Mouse (Mus musculus) liver (tissue): ENCODE data around the gene Ftl1.

Source experiments
- DNase-seq: peaks from one replicate; pipeline ENCODE4 v3.0.0-alpha.2; 2020; ENCODE audit warnings: mixed read lengths

Gene Ftl1

DNA sequence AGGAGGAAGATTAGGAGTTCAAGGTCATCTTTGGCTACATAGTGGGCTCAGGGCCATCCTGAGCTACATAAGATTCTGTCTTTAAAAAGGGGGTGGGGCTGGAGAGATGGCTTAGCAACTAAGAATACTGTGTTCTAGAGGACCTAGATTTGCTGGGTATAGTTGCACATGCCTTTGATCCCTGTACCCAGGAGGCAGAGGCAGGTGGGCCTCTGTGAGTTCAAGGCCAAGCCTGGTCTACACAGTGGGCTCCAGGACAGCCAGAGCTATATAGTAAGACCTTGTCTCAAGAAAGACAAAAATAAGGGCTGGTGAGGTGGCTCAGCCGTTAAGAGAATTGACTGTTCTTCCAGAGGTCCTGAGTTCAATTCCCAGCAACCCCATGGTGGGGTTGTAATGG is 9.7 kb downstream of the Ftl1 start:
- DNase-seq, result no peak

GRCm38 (mm10) chr7:45447325-45447990 is 12.2 kb downstream of the Ftl1 start:
- DNase-seq, result peak; percentile 52

- DNase-seq, result no peak
These were observed 13.1 kb downstream of the Ftl1 start for GRCm38 (mm10) chr7:45446589-45446988.

GRCm38 (mm10) chr7:45443526-45444420 is 15.9 kb downstream of the Ftl1 start:
- no peak for DNase-seq

GRCm38 (mm10) chr7:45437521-45438276 is 22.0 kb downstream of the Ftl1 start, which contains the start of gene Ruvbl2:
Ruvbl2 (minus strand) TSS chr7:45438096.
- peak; percentile 33 for DNase-seq

GRCm38 (mm10) chr7:45437046-45437445 is 22.6 kb downstream of the Ftl1 start:
- no peak for DNase-seq

- DNase-seq, result no peak
These were observed 23.2 kb downstream of the Ftl1 start for GRCm38 (mm10) chr7:45436444-45436843.

GRCm38 (mm10) chr7:45435038-45435437 is 24.6 kb downstream of the Ftl1 start:
- no peak for DNase-seq

DNA sequence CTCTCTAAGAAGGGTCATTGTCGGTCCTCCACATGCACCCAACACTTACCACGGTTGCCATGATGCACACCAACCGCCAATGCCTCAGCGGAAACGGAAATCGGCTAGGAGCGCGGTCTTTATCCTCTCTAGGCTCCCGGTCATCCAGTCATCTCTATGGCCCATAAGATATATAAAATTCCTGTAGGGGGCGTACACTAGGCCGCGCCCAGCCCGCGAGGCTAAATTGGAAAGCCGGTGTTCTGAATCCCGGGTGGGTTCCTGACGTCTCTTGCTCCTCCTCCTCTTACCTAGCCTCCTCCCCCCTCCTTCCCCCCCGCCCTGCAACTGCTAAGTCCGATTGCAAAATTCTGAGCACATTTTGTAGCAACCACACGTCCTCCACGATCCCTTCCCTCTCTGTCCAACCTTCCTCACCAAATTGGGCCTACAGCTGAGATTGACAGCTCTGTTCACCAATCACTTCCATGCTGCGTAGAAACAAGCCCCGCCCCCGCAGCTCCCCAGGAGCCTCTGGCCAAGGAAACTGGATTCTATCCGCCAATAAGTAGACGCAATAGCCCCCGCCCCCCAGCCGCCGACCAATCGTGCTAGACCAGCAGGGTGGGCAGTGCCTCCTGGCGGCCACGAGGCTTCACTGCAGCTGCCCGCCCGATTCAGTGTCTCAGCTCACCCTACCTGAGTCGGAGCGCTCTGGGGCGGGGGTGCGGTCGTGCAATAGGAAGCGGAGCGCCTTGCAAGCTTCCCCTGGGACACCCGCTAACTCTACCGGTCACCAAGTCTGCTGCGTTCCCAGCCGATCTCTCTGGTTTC is 25.3 kb downstream of the Ftl1 start, which contains the start of gene Gys1:
Gene Gys1 (plus strand): TSS at position 642 of the 813 bp plus-strand sequence.
- peak; percentile 100 for DNase-seq

DNA sequence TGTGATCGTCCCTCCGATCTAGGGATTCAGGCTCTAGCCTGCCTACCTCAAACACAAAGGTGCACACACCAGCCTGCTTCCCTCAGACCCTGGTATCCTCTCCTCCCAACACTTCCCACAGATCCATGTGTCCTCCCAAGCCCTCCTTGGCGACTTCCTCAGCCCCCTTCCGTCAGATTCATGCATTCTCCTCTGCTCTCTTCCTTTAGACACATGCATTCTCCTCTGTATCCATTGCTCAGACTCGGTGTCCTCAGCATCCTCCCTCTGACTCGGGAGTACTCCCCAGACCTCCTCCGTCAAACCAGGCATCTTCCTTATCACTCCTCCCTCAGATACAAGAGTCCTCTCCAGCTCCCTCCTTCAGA is 25.9 kb downstream of the Ftl1 start:
- no peak for DNase-seq

GRCm38 (mm10) chr7:45426556-45426955 is 33.1 kb downstream of the Ftl1 start:
- no peak for DNase-seq

- DNase-seq, result no peak
These were observed 38.5 kb downstream of the Ftl1 start for GRCm38 (mm10) chr7:45421194-45421593.

- no peak for DNase-seq
These were observed 39.1 kb downstream of the Ftl1 start, which contains the start of gene Lhb for GRCm38 (mm10) chr7:45420615-45420919. Lhb (plus strand) TSS chr7:45420820.

DNA sequence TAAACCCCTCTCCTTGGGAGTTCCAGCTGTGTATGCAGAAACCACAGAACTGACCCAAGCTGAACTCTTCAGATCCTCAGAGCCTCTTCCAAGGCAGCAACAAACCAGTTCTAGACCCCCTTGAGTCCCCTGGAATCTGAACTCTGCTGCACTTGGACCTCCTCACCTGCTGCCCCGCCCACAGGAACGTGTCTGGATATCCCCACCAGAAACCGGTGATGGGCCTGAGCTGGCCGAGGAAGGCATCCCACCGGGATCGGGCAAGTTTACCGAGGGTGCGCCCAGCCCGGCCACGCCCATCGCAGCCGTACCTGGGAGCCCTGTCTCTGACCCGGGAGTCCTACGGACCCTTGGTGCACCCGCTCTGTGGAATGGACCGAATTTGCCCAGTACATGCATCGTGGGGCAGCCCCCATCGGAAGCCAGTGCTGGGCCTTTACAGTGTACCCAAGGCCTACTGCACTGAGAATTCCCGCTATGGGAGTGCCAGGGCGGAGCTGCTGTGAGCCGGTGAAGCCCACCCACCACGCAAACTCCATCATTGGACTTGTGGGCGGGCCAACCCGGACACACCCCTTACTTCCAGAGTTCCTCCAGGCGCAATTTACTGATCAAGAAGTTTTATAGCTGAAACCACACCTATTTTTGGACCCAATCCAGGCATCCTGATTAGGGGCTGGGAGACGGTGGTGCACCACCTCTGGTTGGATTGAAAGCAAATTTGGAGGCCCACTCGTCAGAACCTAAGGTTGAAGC is 39.6 kb downstream of the Ftl1 start:
- no peak for DNase-seq

DNA sequence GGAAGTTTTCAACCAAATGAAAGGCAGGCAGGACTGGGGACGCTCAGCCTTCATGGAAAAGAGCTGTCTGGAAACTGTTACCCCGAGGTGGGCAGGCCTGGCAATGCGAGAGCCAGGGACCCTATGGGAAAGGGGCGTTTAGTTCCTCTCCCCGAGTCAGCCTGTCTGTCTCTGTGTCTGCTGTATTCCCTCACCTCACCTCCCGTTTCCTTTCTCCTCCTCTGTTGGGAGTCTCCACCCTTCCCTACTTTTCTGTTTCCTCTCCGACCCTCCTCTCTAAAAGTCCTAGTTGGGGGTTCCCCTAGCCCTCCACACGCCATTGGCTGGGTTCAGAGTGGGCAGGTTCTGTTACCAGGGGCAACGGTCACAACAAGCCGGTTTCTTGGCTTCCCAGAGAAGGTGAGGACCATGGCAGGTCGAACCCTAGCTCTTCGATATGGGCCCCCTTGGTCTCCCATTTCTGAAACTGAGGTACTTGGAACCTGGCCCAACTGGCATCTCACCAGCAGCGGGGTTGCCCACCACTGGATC is 41.7 kb downstream of the Ftl1 start:
- no peak for DNase-seq

DNA sequence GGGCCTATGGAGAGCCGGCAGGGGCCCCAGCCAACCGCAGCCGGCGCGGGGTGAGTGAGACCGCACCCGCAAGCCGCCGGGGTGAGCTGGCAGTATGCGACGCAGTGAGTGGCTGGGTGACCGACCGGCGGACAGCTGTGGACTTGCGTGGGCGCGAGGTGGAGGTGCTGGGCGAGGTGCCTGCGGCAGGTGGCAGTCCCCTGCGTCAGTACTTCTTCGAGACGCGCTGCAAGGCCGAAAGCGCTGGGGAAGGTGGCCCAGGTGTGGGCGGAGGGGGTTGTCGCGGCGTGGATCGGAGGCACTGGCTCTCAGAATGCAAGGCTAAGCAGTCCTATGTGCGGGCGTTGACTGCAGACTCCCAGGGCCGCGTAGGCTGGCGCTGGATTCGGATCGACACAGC is 44.0 kb downstream of the Ftl1 start:
- no peak for DNase-seq

- no peak for DNase-seq
These were observed 44.9 kb downstream of the Ftl1 start for GRCm38 (mm10) chr7:45414740-45415224.

DNA sequence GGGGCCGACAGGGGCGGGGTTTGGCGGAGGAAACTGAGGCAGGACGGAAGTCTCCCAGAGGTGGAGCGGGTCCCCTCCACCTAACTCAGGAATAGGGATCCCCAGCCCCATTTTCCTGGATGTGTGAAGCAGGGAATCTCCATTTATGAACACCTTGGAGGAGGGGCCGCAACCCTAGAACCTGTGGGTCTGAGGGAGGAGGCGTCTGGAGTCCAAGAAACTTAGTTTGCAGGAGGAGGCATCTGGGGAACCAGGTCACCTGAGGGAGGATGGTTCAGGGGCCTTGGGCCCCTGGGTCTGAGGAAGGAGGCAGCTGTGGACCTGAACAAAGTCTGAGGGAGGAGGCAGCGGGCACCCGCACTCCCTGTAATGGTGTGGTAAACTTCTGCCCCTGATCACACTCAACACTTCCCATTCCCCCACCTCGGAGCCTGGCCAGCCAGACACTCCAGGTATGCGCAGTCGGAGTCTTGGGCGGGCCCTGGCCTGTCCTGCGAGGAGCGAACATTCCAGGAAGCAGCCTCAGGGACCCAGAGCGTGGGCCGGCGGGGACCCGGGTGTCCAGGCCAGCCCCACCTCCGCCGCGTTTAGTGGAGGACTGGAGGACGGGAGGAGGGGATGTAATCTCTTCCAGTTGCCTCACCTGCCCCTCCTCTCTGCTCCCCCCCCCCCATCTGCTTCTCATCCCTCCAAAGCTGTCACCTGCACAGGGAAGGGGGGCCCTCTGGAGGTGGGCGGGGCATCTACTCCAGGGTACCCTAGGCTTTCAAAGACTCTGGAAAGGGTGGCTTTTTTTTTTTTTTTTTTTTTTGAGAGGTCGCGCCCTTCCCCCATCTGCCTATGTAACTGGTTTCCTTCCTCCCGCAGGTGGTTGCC is 45.6 kb downstream of the Ftl1 start:
- no peak for DNase-seq

DNA sequence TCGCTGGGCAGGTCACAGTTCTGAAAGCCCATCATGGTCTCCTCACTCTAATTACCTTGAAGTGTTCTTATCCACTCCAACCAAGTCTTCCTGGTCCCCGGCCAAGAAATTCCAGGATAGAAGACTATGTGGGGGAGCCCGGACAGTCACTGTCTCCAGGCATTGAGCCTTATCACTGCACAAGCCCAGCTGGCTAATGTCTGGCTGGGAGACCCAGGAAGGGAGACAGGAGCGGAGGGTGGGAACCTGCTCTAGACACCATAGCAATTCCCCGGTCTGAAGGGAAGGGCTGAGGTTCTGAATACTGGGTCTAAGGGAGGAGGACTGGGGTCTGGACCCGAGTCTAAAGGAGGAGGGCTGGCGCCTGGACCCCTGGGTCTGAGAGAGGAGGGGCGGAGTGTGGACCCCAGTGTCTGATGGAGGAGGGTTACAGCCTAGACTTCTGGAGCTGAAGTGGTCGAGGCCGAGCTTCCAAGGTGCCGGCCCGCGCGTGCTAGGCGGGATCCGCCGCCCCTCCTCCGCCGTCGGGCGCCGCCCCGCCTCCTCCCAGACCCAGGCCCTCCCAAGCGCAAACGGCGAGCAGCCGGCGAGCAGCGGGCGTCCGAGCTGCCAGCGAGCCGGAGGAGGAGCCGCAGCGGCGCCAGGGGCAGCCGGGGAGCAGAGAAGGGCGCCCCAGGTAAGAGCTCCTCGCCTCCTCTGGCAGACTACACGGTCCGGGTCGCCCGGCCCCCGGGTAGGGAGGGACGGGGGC is 46.4 kb downstream of the Ftl1 start, which contains the start of gene Ntf5:
Gene Ntf5 (plus strand): TSS at position 583 of the 751 bp plus-strand sequence.
- DNase-seq, result peak; percentile 44
